Mouse (Mus musculus): ENCODE data around the gene Steap4.
"Not testable (repeated sequence)": the region's sequence is repeated elsewhere in the genome, so short reads cannot be mapped to it uniquely, and the experiment has no call there.

The Steap4 gene

DNA sequence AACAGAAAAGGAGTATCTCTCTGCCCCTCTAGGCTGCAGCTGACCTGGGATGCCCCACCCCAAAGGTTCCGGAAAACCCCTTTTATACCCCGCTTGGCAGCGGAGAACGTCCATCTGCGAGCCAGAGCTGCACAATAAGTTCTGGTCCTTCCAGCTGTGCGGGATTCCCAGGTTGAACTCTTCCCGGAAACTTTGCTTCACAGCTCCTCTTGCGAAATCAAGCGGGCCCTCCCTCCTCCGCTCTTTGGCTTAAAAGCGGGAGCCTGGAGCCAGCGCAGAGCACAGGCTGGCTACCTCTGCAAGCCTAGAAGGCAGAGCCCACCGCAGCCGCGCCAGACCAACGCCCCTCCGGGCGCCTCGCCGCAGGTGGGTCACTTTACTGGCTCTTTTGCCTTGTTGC, at the start of gene Steap4:
TSS of gene Steap4 (plus strand) at position 282 of the 400 bp plus-strand sequence.
- DNase-seq (ENCODE audit: low spot score in 2 of 2) = peak; percentile 59 to 83

DNA sequence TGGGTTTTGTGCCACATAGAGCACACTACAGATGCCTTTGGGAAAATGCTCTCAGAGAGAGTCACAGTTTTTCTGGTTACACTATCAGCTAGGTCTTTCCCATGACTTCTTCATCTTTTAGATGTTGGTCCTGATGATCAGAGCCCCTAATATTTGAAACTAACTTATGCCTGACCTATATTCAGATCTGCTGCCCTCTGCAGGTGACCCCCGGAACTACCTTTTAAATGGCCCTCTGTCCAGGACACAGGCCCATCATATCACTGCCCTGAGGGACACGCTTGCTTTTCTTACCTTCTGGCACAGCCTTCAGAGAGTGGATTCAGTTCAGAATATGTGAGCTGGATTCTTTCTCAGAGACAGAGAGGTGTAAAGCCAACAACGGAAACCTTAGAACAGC, 48.3 kb upstream of the Steap4 start:
- DNase-seq (ENCODE audit: low spot score in 2 of 2) = no peak

DNA sequence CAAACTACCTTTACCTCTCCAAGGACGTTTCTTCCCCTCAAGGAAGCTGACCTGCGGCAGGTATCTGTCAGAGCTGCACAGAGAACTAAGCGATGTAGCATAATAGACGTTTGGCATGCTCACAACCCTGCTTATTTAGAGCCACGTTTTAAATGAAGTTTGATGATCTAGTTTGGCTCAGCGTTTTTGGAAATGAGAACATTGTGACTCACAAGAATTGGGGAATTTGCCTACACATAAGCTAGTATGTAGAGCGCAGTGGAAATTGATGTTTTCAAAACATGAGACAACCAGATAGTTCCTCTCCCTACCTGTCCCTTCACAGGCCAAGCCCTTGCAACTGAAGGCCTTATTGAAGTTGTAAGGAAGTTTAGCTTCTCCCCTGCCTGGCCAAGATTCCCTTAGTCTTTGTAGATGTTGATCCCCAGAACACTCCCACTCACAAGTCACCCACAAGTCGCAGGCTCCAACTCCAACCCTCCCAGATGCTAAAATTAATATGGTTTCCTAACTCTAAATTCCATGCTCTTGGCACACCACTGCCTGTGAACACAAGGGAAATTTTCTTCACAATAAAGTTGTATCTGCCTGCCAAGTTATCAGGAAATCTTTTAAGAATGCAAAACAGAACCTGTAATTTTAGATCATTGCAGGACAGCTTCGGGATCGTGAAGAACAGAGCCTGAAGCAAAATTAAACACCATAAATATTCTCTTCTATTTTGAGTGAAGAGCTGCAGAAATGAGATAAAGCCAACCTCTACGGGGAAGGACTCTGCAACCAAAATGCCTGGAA, 42.6 kb upstream of the Steap4 start:
- DNase-seq (ENCODE audit: low spot score in 2 of 2) = peak in 1 of 2 experiments; percentile 4

DNA sequence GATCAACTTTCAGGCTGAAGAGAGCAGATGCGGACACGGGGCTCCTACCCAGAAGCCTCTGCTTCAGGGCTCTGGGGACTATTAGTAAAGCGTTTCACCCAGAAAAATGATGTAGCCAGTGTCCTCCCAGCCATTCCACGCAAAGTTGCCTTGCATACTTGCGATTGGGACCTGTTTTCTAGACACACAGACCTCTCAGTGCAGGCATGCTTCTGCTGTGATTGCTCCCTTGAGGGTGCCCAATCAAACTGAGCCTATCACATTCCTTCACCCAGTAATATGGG, 42.0 kb upstream of the Steap4 start:
- no peak for DNase-seq (ENCODE audit: low spot score in 2 of 2)

DNA sequence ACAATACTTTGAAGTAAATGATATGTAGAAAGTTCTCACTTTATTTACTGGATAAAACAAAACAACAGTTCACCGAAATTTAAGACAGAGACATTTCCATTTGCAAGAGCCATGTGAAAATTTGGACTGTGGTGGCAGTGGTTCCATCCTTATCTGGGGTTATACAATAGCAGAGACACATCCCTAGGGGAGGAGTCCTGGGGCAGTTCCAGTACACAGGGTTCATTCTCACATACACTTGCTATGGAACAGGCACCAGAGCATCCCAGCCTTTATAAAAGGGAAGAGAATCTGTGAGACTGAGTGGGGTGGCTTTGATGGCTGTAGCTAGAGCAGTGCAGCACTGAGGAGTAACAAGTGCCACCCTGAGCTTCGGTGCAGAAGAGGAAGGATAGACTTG, 40.6 kb upstream of the Steap4 start:
- no peak for DNase-seq (ENCODE audit: low spot score in 2 of 2)

DNA sequence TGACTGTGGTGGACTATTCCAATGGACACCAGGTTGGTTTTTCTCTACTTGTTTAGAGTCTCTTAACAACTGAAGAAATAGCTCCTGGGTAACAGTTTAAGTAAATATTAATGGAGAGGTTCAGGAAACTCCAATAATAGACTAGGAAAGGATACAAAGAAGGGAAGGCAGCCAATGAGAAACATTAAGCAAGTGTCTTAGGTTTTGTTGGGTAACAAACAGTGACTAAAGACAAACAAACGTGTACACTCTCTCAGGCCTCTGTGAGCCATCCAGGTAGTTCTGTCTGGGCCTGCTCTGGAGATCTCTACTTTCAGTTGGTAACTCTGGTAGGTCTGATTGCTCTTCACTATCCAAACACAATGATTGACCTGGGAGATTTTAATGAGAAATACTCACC, 37.5 kb upstream of the Steap4 start:
- no peak for DNase-seq (ENCODE audit: low spot score in 2 of 2)

DNA sequence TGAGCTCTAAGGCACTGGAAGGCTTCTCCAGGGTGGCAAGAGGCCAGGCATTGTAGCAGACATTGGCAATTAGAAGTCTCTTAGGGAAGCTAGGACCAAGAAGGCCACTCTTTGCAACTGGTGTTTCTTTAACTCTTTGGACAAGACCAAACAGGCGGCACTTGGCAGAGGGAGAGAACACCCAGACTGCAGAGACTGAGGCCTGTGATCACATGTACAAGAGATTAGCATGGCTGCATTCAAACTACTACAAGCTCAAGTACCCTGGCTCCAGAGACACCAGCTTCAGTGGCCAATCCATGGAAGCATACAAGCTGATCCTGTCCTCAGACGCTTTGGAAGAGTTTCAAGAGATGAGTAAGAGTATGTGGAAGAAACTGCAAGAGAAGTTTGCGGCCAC, 36.6 kb upstream of the Steap4 start:
- DNase-seq (ENCODE audit: low spot score in 2 of 2) = peak in 1 of 2 experiments; percentile 21

DNA sequence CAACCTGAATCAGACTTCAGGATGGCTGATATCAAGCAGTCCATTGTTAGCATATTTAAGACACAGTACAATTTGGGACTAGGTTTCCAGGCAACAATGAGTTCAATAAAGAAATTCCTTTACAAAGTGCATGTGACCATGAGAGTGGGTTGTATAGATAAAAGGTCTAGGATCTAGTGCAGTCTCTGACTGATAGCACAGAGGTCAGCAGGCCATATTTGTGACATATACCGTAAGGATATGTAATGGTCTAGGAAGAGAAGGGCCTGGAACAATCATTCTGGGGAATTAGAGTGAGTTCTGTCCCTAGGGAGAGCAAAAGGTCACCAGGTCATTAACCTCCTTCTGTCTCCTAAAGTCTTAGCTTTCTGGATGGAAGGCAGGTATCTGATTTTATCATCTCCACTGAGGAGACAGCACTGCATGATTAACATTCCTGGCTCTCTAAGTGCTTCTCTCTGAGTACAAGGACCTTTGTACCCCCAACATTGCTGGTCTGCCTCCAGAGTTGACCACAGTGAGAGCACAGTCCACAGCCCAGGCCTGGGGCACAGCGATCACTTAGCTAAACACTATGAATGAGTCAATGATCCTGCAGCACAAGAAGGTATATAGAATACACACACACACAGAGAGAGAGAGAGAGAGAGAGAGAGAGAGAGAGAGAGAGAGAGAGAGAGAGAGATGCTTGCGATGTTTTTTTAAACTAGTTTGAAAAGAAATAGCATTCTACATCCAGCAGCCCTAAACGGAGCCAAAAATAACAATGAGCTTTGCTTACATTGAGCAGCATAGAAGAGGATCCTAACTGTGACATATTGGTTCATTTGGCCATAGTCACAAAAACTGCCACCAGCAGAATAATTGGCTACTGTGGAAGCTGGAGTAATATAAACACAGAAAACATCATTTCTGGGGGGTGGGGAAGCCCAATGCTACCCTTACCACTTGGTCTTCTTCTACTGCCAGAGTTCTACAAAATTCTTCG, 27.7 kb upstream of the Steap4 start:
- no peak for DNase-seq (ENCODE audit: low spot score in 2 of 2)

DNA sequence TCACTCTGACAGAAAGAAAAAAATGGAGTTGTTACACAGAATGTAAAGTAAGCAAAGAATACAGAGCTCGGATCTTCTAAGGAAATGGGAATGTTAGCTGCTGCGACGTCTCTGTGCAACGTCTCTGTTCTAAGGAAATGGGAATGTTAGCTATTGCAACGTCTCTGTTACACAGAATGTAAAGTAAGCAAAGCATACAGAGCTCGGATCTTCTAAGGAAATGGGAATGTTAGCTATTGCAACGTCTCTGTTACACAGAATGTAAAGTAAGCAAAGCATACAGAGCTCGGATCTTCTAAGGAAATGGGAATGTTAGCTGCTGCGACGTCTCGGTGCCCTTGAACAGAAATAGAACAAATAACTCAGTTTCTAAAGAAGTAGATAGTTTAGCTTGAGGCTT, 26.8 kb upstream of the Steap4 start:
- DNase-seq (ENCODE audit: low spot score in 2 of 2) = not testable (repeated sequence)

DNA sequence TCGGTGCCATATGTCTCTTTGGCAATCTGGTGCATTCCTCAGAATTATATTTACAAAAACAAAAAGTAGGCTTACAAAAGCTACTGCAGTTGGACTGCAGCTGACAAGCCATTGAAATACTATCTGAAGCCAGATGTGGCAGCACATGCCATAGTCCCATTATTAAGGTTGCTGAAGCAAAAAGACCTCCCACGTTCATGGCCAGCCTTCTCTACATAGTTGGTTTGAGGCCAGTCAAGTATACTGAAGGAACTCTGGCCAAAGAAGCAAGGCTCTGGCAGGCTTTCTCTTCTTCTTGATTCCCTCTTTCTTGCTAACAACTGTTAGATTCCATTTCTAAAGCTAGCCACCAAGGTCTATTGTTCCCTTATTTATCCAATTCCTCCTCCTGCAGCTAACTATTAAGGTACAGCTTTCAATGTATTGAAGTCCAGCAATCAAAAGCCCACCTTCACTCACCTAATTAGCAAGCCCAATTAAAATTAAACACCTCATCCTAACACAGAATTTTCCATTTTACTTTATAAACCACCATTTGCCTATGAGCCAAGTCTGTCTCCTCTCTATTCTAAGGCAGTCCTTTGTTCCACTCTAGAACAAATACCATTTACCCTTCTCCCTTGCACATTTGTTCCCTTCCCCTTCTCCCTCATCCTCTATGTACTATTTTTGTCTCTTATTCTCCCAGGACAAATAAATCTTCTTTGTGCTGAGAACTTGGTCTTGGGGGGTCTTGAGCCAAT, 26.2 kb upstream of the Steap4 start:
- no peak for DNase-seq (ENCODE audit: low spot score in 2 of 2)

DNA sequence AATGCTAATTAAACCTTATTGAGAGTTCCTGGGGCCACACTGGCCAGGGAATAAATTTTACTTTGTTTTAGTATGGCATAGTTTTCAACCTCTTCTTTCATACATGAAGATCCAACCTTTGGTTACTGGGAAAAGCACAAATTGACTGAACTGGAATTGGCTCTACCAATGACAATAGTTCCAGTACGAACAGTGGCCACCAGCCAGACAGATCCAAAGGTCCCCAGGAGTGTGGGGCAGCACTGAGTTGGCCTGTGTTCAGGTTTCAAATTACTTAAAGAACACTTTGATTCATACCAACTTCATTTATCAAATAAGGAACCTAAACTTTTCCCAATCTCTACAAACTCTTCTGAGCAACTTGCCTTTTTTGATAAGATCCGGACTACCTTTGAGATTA, 5.4 kb upstream of the Steap4 start:
- DNase-seq (ENCODE audit: low spot score in 2 of 2) = no peak

DNA sequence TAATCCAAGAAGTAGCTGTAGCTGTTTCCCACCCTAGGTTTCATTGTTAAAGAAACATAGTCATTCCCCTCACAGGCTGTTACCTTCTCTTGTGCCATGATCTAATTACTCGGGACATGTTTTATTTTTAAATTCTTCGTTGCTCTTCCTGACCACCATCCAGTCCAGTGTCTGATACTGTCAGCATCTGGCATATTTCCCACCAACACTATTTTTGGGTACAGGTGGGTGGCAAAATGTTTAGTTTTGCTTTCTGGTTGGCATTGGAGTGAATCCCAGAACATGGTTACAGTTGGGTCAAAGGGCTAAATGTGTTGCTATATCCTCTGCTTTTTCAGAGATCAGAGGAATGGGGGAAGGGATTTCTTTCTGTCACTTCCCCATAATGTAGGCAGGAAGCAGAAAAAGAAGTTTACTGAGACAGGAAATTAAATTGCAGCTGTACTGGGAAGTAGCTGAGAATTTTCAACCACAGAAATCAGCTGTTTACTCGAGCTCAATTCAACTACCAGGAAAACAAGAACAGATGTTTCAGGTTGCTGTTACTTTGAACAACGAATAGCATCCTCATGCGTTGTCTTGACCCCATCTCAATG, 4.8 kb upstream of the Steap4 start:
- DNase-seq (ENCODE audit: low spot score in 2 of 2) = no peak

DNA sequence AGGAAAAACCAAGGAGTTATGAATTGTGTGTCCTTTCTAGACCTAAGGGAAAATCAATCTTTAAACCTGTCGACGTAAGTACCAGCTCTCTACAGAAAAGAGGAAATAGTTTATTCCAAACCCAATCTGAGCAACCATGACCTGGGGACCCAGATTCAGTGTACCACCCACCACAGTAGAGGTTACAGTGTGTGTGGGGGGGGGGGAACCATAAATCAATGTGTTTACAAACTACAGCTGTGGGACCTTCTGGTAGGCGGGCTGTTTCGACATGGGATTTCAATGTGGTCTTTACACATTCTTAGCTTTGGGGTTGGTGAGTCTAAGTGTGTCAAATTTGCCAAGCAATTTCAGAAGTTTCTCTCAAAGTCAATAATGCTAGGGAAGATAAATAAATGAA, 2.2 kb upstream of the Steap4 start:
- no peak for DNase-seq (ENCODE audit: low spot score in 2 of 2)

DNA sequence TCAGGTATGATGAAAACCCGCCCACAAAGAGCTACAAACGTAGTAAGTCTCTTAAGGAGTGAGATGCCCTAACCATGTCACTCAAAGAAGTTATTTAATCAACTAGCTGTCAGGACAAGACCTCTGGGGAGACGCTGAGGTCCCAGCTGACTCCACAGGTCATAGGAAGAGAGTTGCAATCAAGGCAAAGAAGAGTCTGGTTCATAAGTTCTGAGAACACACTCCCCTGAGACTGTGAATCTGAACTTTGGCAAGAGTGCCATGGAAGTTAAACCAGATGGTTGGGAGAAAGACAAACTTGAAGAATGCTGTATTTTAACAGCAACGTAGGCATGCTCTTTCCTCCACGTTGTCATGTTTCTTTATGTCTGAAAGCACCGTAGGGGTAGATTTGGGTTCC, 971 bp upstream of the Steap4 start:
- no peak for DNase-seq (ENCODE audit: low spot score in 2 of 2)

DNA sequence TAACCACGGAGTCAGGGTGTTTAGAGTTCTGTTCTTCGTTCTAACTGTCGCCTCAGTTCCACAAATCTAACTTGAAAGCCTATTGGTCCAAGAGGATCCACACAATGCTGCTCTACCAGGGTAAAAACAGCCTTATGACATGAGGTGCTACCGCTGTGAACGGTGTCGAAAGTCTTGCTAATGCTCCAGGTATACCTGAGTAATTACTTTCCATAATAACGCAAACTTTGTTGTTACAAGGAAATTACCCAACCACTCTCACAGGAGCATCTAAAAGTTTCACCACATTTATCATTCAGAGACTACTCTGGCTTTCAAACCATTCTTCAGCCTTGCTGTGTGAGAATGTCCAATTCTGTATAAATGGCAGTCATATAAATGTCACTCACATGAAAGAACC, 856 bp downstream of the Steap4 start:
- no peak for DNase-seq (ENCODE audit: low spot score in 2 of 2)

DNA sequence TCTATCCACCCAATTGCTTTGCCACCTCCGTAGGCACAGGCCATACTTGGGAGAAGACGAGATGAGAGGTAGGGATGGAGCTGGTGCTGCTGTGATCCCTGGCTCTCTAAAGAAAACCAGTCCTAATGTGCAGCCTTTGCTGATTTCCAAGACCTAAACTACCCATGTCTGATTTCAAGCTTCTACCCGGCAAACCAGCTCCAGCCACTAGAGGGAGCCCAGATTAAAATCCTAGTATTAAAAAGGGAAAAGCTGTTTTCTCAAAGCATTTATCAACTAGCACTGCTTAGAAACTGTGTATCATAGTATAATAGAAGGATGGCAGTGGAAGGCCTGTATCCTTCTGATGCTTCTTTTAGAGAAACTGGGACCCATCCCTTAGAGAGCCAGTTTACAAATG, 5.0 kb downstream of the Steap4 start:
- peak; percentile 23 to 52 for DNase-seq (ENCODE audit: low spot score in 2 of 2)

DNA sequence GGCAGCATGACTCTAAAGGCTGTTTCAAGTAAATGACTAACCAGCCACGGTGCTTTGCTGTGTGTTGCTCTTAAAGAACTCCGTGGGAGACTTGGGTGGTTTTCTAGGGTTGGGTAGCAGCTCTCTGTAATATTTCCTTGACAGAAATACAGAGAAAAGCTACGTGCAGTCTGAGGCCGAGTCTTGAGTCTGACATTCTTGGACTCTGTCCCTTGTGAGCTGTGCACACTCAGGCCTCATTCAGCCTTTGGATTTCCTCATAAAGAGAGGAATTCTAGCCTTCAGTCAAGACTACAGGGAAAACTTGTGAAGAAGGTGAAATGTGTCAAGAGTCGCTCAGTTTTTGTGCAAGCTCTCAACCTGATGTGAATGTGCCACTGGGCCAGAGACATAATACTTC, 7.9 kb downstream of the Steap4 start:
- no peak for DNase-seq (ENCODE audit: low spot score in 2 of 2)

DNA sequence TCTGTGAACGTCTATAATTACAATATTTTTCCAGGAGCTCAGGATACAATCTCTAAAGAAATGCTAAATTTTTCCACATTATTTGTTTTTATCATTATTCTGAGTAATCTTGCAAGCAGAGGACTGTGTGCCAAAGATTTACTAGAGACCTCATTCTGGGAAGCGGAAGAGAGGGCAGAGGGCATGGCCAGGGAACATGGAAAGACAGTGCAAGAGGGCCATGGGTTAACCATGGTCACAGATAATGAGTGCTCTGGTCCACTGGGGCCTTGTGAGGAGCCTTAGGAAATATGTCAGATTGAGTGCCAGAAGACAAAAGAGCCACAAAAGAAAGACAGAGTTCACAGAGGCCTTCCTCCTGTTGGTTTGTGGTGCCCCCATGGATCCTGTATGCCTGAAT, 12.0 kb downstream of the Steap4 start:
- no peak for DNase-seq (ENCODE audit: low spot score in 2 of 2)

DNA sequence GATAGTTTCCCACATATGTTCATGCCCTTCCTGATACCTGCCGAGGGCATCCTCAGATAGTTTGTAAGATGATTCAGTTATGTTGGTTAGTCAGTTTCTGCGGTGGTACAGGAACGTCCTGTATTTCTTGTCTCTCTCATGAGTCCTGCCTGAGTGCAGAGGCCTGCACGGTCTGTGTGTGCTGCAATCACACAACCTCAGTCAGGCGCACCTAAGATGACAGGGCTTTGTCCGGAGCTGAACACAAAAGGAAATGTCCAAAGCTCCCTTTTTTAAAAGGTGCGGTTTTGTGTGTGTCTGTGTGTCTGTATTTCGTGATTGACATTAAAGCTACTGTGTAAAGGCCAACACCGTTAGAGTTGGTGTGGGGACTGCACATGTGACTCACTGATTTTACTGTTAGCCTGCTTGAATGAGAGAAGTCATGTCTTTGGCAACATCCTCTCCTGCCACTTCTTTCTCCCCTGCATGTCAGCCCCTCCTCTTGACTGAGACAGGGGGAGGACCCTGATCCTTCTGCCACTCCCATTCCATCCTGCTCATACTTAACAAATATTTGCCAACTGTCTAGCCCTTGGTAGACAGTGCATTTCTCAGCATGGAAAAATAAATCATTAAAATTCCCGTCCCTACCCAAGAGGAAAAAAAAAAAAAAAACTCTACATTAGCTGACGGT, 14.4 kb downstream of the Steap4 start:
- DNase-seq (ENCODE audit: low spot score in 2 of 2) = no peak

DNA sequence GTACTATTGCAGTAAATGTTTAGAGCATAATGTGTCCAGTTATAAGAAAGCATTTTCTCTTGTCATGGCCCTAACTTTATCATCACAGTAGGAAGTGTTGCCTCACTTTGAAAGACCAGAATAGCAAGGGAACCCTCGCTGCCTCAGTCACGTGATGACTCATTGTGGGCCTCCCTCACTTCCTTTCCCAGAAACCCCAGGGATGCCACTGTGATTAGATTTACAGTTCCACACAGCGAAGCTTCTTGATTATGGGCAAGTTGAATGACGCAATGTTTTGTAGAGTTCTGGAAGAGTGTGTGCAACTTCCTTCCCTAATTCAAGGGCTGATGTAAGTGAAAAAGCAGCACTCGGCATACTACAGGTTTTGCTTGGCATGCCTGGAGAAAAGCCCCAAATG, 20.3 kb downstream of the Steap4 start:
- DNase-seq (ENCODE audit: low spot score in 2 of 2) = no peak

DNA sequence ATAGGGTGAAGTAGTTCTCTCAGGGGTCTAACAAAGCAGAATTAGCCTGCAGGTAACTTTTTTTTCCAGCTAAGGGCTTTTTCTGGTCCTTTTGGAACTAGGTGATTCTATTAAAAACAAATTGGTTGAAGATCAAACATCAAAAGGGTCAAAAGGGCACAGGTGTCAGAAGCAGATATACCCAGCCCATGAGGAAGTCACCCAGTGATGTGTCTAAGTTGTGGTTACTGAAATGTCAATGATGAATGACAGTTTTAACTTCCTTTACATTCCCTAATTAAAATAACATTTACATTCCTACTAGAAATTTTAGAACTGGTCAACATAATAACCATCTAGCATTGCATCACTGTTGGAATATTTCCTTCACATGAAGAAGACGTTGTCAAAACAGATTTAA, 27.7 kb downstream of the Steap4 start:
- DNase-seq (ENCODE audit: low spot score in 2 of 2) = no peak
